In genomic region chr19:45529294-45529693, GRCm38 (mm10) we compare ENCODE assay signal across 25 mouse cellular contexts. TPM values are rescaled to one million over a fixed set of nuclear protein-coding genes. Genes with fewer than 3 reads are reported as not detected.
DNase-seq lines count a peak whose midpoint lies in the region; ATAC-seq and TF ChIP-seq lines count a peak whose summit lies in the region.
"Had no signal": no experiment of that assay in that cellular context is flagged by ENCODE, and none has a peak within 500 bp of the region (broad histone marks: within the 10 kb centered on the region; RNA-seq: fewer than 3 reads in every experiment).

No protein-coding gene starts in this region.

- WGBS in heart, embryonic 10.5 days: 72% methylated on average over 5 of the region's 5 CpGs
- WGBS in heart, postnatal 0 days: 54% methylated on average over 5 of the region's 5 CpGs
- 71% methylated on average over 5 of the region's 5 CpGs for WGBS in liver, postnatal 0 days (ENCODE audit: insufficient replicate concordance)
- WGBS in liver, embryonic 12.5 days (ENCODE audit: insufficient replicate concordance): 92% methylated on average over 5 of the region's 5 CpGs

- intact Hi-C loops in heart, postnatal 14 days (cut with DNase I): loop anchor here (5.0 kb wide), 1 partner anchor 77 kb away; no protein-coding TSS in a partner anchor

- H3K9me3 ChIP-seq in heart, embryonic 10.5 days: no peaks in the 10 kb centered on the region
- no peaks in the 10 kb centered on the region for H3K9me3 ChIP-seq in heart, postnatal 0 days (replicated peaks; ENCODE audit: control insufficient read depth, low read length)
- no peaks in the 10 kb centered on the region for H3K9me3 ChIP-seq in liver, postnatal 0 days (ENCODE audit: low read length)
- no peaks in the 10 kb centered on the region for H3K9me3 ChIP-seq in liver, embryonic 12.5 days (replicated peaks)
- H3K9me3 ChIP-seq: embryonic facial prominence, embryonic 12.5 days; forebrain, embryonic 13.5 days; G1E; hindbrain, embryonic 10.5 days; midbrain, embryonic 13.5 days had no signal

- DNase-seq in heart, embryonic 10.5 days (ENCODE audit: low spot score): peak; percentile 72
- no peak for DNase-seq in heart, adult 8-10 months (ENCODE audit: low spot score)
- no peak for DNase-seq in heart, postnatal 0 days (ENCODE audit: low spot score)
- DNase-seq in heart, postnatal 14 days: no peak
- DNase-seq in liver, postnatal 0 days: no peak
- peak; percentile 25 for DNase-seq in thymus, postnatal 4 days
- DNase-seq in thymus, postnatal 10 days (ENCODE audit: low spot score in 2 of 2): no peak
- DNase-seq: adrenal gland, postnatal 14 days; cerebellum, adult 11 months; cerebellum, postnatal 10 days; gastrocnemius, postnatal 14 days; kidney, adult 2 months; layer of hippocampus, postnatal 36 days; lung, adult 18-20 months; right cerebral cortex, postnatal 14 days; spleen, adult 18-20 months; thymus, adult 18-20 months had no signal

- 0 out of 2 replicates have a peak overlapping the region, but pooled peaks have one; percentile 3 for H3K9ac ChIP-seq in heart, postnatal 0 days (replicated peaks; ENCODE audit: low read depth, low read length)
- no peak overlapping the region for H3K9ac ChIP-seq in liver, postnatal 0 days (replicated peaks)
- H3K9ac ChIP-seq in liver, embryonic 12.5 days: no peak overlapping the region
- H3K9ac ChIP-seq: embryonic facial prominence, embryonic 12.5 days; forebrain, embryonic 13.5 days; midbrain, embryonic 13.5 days had no signal

- TF ChIP-seq EP300 in heart, postnatal 0 days (IDR thresholded peaks at IDR 0.05; ENCODE audit: low read depth): no peak
- no peak for TF ChIP-seq EP300 in liver, postnatal 0 days (IDR thresholded peaks at IDR 0.05; ENCODE audit: low read depth)

- H3K4me1 ChIP-seq in heart, embryonic 10.5 days: peaks cover 66% of the 10 kb centered on the region
- peaks cover 19% of the 10 kb centered on the region for H3K4me1 ChIP-seq in heart, postnatal 0 days (ENCODE audit: control insufficient read depth, insufficient read depth)
- H3K4me1 ChIP-seq in liver, postnatal 0 days (ENCODE audit: insufficient read depth): peaks cover 3% of the 10 kb centered on the region
- peaks cover 45% of the 10 kb centered on the region for H3K4me1 ChIP-seq in liver, embryonic 12.5 days
- H3K4me1 ChIP-seq: embryonic facial prominence, embryonic 12.5 days; midbrain, embryonic 13.5 days had no signal

- no peak for TF ChIP-seq CTCF in heart, postnatal 0 days (IDR thresholded peaks at IDR 0.05; ENCODE audit: low read depth)
- TF ChIP-seq CTCF in liver, postnatal 0 days (IDR thresholded peaks at IDR 0.05; ENCODE audit: low read depth): no peak

- H3K27me3 ChIP-seq in heart, embryonic 10.5 days (ENCODE audit: insufficient read depth, poor library complexity, severe bottlenecking): no peaks in the 10 kb centered on the region
- no peaks in the 10 kb centered on the region for H3K27me3 ChIP-seq in heart, postnatal 0 days (ENCODE audit: control insufficient read depth, insufficient read depth, low read length)
- no peaks in the 10 kb centered on the region for H3K27me3 ChIP-seq in liver, postnatal 0 days (ENCODE audit: insufficient read depth, low read length)
- no peaks in the 10 kb centered on the region for H3K27me3 ChIP-seq in liver, embryonic 12.5 days (replicated peaks)
- H3K27me3 ChIP-seq: embryonic facial prominence, embryonic 12.5 days; forebrain, embryonic 13.5 days; midbrain, embryonic 13.5 days had no signal

- no peak overlapping the region for H3K4me2 ChIP-seq in heart, postnatal 0 days (ENCODE audit: low read depth, low read length)
- H3K4me2 ChIP-seq in liver, postnatal 0 days (ENCODE audit: low read depth, low read length): no peak overlapping the region
- H3K4me2 ChIP-seq in liver, embryonic 12.5 days: no peak overlapping the region
- H3K4me2 ChIP-seq: embryonic facial prominence, embryonic 12.5 days; forebrain, embryonic 13.5 days; midbrain, embryonic 13.5 days had no signal

- H3K36me3 ChIP-seq in heart, embryonic 10.5 days: peaks cover 53% of the 10 kb centered on the region
- peaks cover 26% of the 10 kb centered on the region for H3K36me3 ChIP-seq in heart, postnatal 0 days (replicated peaks; ENCODE audit: control insufficient read depth, insufficient read depth, low read length)
- peaks cover 29% of the 10 kb centered on the region for H3K36me3 ChIP-seq in liver, postnatal 0 days (replicated peaks; ENCODE audit: insufficient read depth, low read length)
- peaks cover 64% of the 10 kb centered on the region for H3K36me3 ChIP-seq in liver, embryonic 12.5 days

- H3K4me3 ChIP-seq in heart, embryonic 10.5 days: no peak overlapping the region
- no peak overlapping the region for H3K4me3 ChIP-seq in heart, postnatal 0 days (ENCODE audit: low read depth, low read length)
- no peak overlapping the region for H3K4me3 ChIP-seq in liver, postnatal 0 days (ENCODE audit: low read depth, low read length)
- H3K4me3 ChIP-seq in liver, embryonic 12.5 days: no peak overlapping the region
- H3K4me3 ChIP-seq: embryonic facial prominence, embryonic 12.5 days; erythroblast, embryonic 14.5 days; forebrain, embryonic 13.5 days; hindbrain, embryonic 10.5 days; midbrain, embryonic 13.5 days had no signal

- no peak for ATAC-seq in heart, postnatal 0 days (ENCODE audit: insufficient read depth, low read depth)
- no peak for ATAC-seq in liver, postnatal 0 days
- no peak for ATAC-seq in liver, embryonic 12.5 days
- ATAC-seq: forebrain, embryonic 13.5 days; hindbrain, postnatal 0 days; midbrain, embryonic 13.5 days had no signal

- H3K27ac ChIP-seq in heart, embryonic 10.5 days: no peak overlapping the region
- H3K27ac ChIP-seq in heart, postnatal 0 days (ENCODE audit: low read depth): peak overlapping the region; percentile 77; the same call in 1 of the 2 replicates
- H3K27ac ChIP-seq in liver, postnatal 0 days (ENCODE audit: low read depth): peak overlapping the region; percentile 62
- H3K27ac ChIP-seq in liver, embryonic 12.5 days: no peak overlapping the region
- H3K27ac ChIP-seq: embryonic facial prominence, embryonic 12.5 days; forebrain, embryonic 13.5 days; hindbrain, embryonic 10.5 days; hindbrain, postnatal 0 days; midbrain, embryonic 13.5 days had no signal

RNA-seq across cellular contexts. Expression of gene Poll, which starts 31.0 kb away (rescaled TPM):
- 19.2 and 19.4 TPM in 2 replicates for polyA plus RNA-seq in heart, embryonic 10.5 days (2016; fragmentation: Nextera tagmentation; extraction: Ambion mirVana)
- 10 to 100 TPM; 10.8 to 12.1 (median 11.6) TPM for total RNA-seq in heart, adult 8-10 months (2022)
- 12.7 and 16.1 TPM in 2 replicates for total RNA-seq in heart, postnatal 0 days (2014; rRNA removed; ENCODE audit: low replicate concordance)
- polyA plus RNA-seq in heart, postnatal 0 days (2015; fragmentation: Nextera tagmentation; extraction: Ambion mirVana): 9.3 and 11.0 TPM in 2 replicates
- 1 to 10 TPM; 8.6 to 8.7 TPM for total RNA-seq in heart, postnatal 14 days (2021)
- polyA plus RNA-seq in liver, postnatal 0 days (2015; fragmentation: Nextera tagmentation; extraction: Ambion mirVana): 3.1 and 3.4 TPM in 2 replicates
- 9.2 and 9.9 TPM in 2 replicates for polyA plus RNA-seq in liver, embryonic 12.5 days (2016; fragmentation: Nextera tagmentation; extraction: Ambion mirVana)

RNA-seq across cellular contexts. Expression of gene Gm17018, which starts 31.1 kb away (rescaled TPM):
- 32.5 and 35.0 TPM in 2 replicates for polyA plus RNA-seq in heart, embryonic 10.5 days (2016; fragmentation: Nextera tagmentation; extraction: Ambion mirVana)
- total RNA-seq in heart, adult 8-10 months (2022): 10 to 100 TPM; 19.3 to 29.4 (median 22.0) TPM
- 7.3 and 33.1 TPM in 2 replicates for total RNA-seq in heart, postnatal 0 days (2014; rRNA removed; ENCODE audit: low replicate concordance)
- polyA plus RNA-seq in heart, postnatal 0 days (2015; fragmentation: Nextera tagmentation; extraction: Ambion mirVana): 31.0 and 32.4 TPM in 2 replicates
- 10 to 100 TPM; 17.1 to 20.0 TPM for total RNA-seq in heart, postnatal 14 days (2021)
- 12.8 and 13.1 TPM in 2 replicates for polyA plus RNA-seq in liver, postnatal 0 days (2015; fragmentation: Nextera tagmentation; extraction: Ambion mirVana)
- polyA plus RNA-seq in liver, embryonic 12.5 days (2016; fragmentation: Nextera tagmentation; extraction: Ambion mirVana): 21.4 and 25.5 TPM in 2 replicates

Comparison
In these comparisons a context has a peak if more than half of its experiments do, and no peak if none do; other contexts are left out.
1. DNase-seq: peak in heart, embryonic 10.5 days (single experiment) and thymus, postnatal 4 days (single experiment); none in heart, adult 8-10 months (single experiment), heart, postnatal 0 days (single experiment), heart, postnatal 14 days (0 of 2), liver, postnatal 0 days (single experiment) and thymus, postnatal 10 days (0 of 2).
2. H3K27ac ChIP-seq: peak in heart, postnatal 0 days (single experiment) and liver, postnatal 0 days (single experiment); none in heart, embryonic 10.5 days (single experiment) and liver, embryonic 12.5 days (single experiment).